ENCODE assay signal across 8 mouse cellular contexts in genomic region chr17:34122188-34122984, GRCm38 (mm10). TPM values are rescaled to one million over a fixed set of nuclear protein-coding genes. Genes with fewer than 3 reads are reported as not detected.
DNase-seq lines count a peak whose midpoint lies in the region; ATAC-seq and TF ChIP-seq lines count a peak whose summit lies in the region.

Gene Brd2 (minus strand): TSS chr17:34122634.

- ATAC-seq in activated CD4-positive, CD25-positive, alpha-beta regulatory T cell, adult 4 months = peak; percentile 26
- ATAC-seq in common myeloid progenitor, adult 5-6 weeks (replicated peaks; ENCODE audit: low read depth, poor library complexity, severe bottlenecking) = peak; percentile 19
- peak; percentile 62 for ATAC-seq in hindbrain, embryonic 16.5 days

- 1% methylated on average over 55 of the region's 75 CpGs for WGBS in hindbrain, embryonic 16.5 days

- H3K4me2 ChIP-seq in hindbrain, embryonic 16.5 days (ENCODE audit: low read length) = peak within 1 kb of the TSS; percentile 84

- DNase-seq in gastrocnemius, adult 2 months = peak; percentile 99
- peak; percentile 96 to 97 for DNase-seq in left cerebral cortex, adult 18-20 months (ENCODE audit: low spot score in 2 of 2)
- DNase-seq in lung, postnatal 4 days = peak; percentile 98 to 99
- peak; percentile 97 for DNase-seq in retina, postnatal 1 day
- DNase-seq in thymus, postnatal 4 days = peak; percentile 99

- peak within 1 kb of the TSS; percentile 99 for H3K9ac ChIP-seq in hindbrain, embryonic 16.5 days (ENCODE audit: low read depth, low read length)

- intact Hi-C loops in gastrocnemius, adult 2 months (cut with DNase I) = loop anchor here (5.0 kb wide), 1 partner anchor 90 kb away; the partner anchor contains the start of genes Rxrb and Slc39a7

- TF ChIP-seq CTCF in gastrocnemius, adult 2 months (IDR thresholded peaks at IDR 0.05) = peak; percentile 10; the same call in 1 of the 2 replicates

- no peaks in the 10 kb centered on the region for H3K9me3 ChIP-seq in hindbrain, embryonic 16.5 days (ENCODE audit: control insufficient read depth, low read length)

- no peaks in the 10 kb centered on the region for H3K27me3 ChIP-seq in hindbrain, embryonic 16.5 days (replicated peaks; ENCODE audit: control insufficient read depth, insufficient read depth, low read length)

- H3K4me1 ChIP-seq in hindbrain, embryonic 16.5 days (ENCODE audit: control insufficient read depth, insufficient read depth, low read depth, low read length) = peaks cover 17% of the 10 kb centered on the region

- H3K27ac ChIP-seq in gastrocnemius, adult 2 months = peak within 1 kb of the TSS; percentile 99
- peak within 1 kb of the TSS; percentile 100 for H3K27ac ChIP-seq in hindbrain, embryonic 16.5 days (ENCODE audit: low read depth, low read length)

- peaks cover 4% of the 10 kb centered on the region; the same call in 1 of the 2 replicates for H3K36me3 ChIP-seq in hindbrain, embryonic 16.5 days (ENCODE audit: control insufficient read depth, insufficient read depth, low read length)

- peak within 1 kb of the TSS; percentile 81 for H3K4me3 ChIP-seq in gastrocnemius, adult 2 months
- peak within 1 kb of the TSS; percentile 86 for H3K4me3 ChIP-seq in hindbrain, embryonic 16.5 days (ENCODE audit: low read length)

RNA-seq across cellular contexts. Expression of gene Brd2, which starts in this region (rescaled TPM):
- 100 to 1,000 TPM in 1 of 2 experiments, 10 to 100 TPM in 1; 99.8 to 116 TPM for polyA plus RNA-seq in activated CD4-positive, CD25-positive, alpha-beta regulatory T cell, adult 4 months (2017; shearing (Covaris generic))
- total RNA-seq in common myeloid progenitor, adult 5-6 weeks (2017) = 347 and 388 TPM in 2 replicates
- total RNA-seq in gastrocnemius, adult 2 months (2021) = 10 to 100 TPM; 70.3 to 88.9 TPM
- polyA plus RNA-seq in hindbrain, embryonic 16.5 days (2015; fragmentation: Nextera tagmentation; extraction: Ambion mirVana) = 98.5 and 123 TPM in 2 replicates
- total RNA-seq in left cerebral cortex, adult 18-20 months (2021) = 100 to 1,000 TPM; 177 to 179 TPM

Comparison
In these comparisons a context has a peak if more than half of its experiments do, and no peak if none do; other contexts are left out.
1. Peak in every context shown above with its lines: DNase-seq, ATAC-seq, H3K4me3 ChIP-seq and H3K27ac ChIP-seq.